Mouse (Mus musculus) brain, adult 2 months (tissue): Measurements from ENCODE around the gene Cbx8.

ENCODE experiments used
- DNase-seq: peaks from one replicate; pipeline ENCODE4 v3.0.0; 2011; ENCODE audit warnings: low read depth, low spot score

The Cbx8 gene

GRCm38 (mm10) chr11:118995448-118995847 lies 45.3 kb downstream of the Cbx8 start:
- DNase-seq = no peak

GRCm38 (mm10) chr11:118992781-118993180 lies 48.0 kb downstream of the Cbx8 start:
- no peak for DNase-seq

DNA sequence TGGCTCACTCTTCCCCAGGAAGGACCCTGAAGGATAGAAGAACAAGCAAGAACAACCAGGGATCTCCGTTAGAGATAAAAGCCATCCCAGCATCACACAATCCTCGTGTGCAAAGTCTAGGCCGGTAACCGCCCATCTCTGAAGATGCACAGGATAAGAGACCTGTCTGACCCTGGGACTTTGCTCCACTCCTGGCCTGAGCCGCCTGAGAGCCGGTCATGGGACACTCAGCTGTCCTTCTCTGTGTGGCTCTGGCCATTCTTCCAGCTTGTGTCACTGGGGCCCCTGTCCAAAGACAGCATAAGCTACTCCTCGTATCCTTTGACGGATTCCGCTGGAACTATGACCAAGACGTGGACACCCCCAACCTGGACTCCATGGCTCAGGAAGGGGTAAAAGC lies 52.8 kb downstream of the Cbx8 start, which contains the start of gene Enpp7:
TSS of gene Enpp7 (plus strand) at position 190 of the 400 bp plus-strand sequence.
- DNase-seq = no peak
